Mouse (Mus musculus): ENCODE measurements at regions not wholly inside any gene's neighbourhood (a gene's known extent, or its start where the extent isn't known, plus 50 kb on each side); places are given as distances from the start of the nearest gene placed in this dataset.

- Histone ChIP-seq H3K9ac (replicated peaks) (no peak overlapping the region), H3K27ac (replicated peaks) (no peak overlapping the region), H3K4me3 (no peak overlapping the region), H3K9me3 (no peaks in the 10 kb centered on the region), H3K36me3 (no peaks in the 10 kb centered on the region), H3K4me2 (replicated peaks) (no peak overlapping the region), H3K4me1 (0 out of 2 replicates have a peak, but pooled peaks cover 1% of the 10 kb centered on the region), H3K27me3 (no peaks in the 10 kb centered on the region)
- WGBS, result 59% methylated on average over 4 of the region's 4 CpGs
- no peak for ATAC-seq (ENCODE audit: low FRiP score, low read depth)
Measured at GRCm38 (mm10) chr13:48376405-48376804, 115.4 kb downstream of the Id4 start.

GRCm38 (mm10) chr13:48383580-48384445 lies 122.8 kb downstream of the Id4 start:
- Histone ChIP-seq H3K9ac (replicated peaks) (no peak overlapping the region), H3K4me1 (peaks cover 22% of the 10 kb centered on the region; the same call in 1 of the 2 replicates), H3K4me2 (replicated peaks) (no peak overlapping the region), H3K4me3 (no peak overlapping the region), H3K36me3 (no peaks in the 10 kb centered on the region), H3K27ac (replicated peaks) (0 out of 2 replicates have a peak overlapping the region, but pooled peaks have one; percentile 35), H3K27me3 (no peaks in the 10 kb centered on the region), H3K9me3 (no peaks in the 10 kb centered on the region)
- ATAC-seq (ENCODE audit: low FRiP score, low read depth), result no peak
- 63% methylated on average over 13 of the region's 13 CpGs for WGBS

- Histone ChIP-seq H3K4me3 (no peak overlapping the region), H3K9ac (replicated peaks) (no peak overlapping the region), H3K9me3 (no peaks in the 10 kb centered on the region), H3K4me2 (replicated peaks) (no peak overlapping the region), H3K4me1 (peaks cover 22% of the 10 kb centered on the region; the same call in 1 of the 2 replicates), H3K27me3 (no peaks in the 10 kb centered on the region), H3K36me3 (no peaks in the 10 kb centered on the region), H3K27ac (replicated peaks) (peak overlapping the region; percentile 30; the same call in 1 of the 2 replicates)
- WGBS, result 65% methylated on average over 11 of the region's 11 CpGs
- ATAC-seq (ENCODE audit: low FRiP score, low read depth), result no peak
Measured at GRCm38 (mm10) chr13:48384901-48385300, 123.9 kb downstream of the Id4 start.

- ATAC-seq (ENCODE audit: low FRiP score, low read depth), result no peak
- Histone ChIP-seq H3K4me2 (replicated peaks) (no peak overlapping the region), H3K36me3 (no peaks in the 10 kb centered on the region), H3K9me3 (no peaks in the 10 kb centered on the region), H3K4me1 (no peaks in the 10 kb centered on the region), H3K9ac (replicated peaks) (no peak overlapping the region), H3K4me3 (no peak overlapping the region), H3K27ac (replicated peaks) (no peak overlapping the region), H3K27me3 (no peaks in the 10 kb centered on the region)
- 93% methylated on average over 11 of the region's 11 CpGs for WGBS
Measured at GRCm38 (mm10) chr13:48391126-48391525, 122.1 kb downstream of the Zfp169 start.

- H3K4me1 ChIP-seq, result no peaks in the 10 kb centered on the region
- H3K36me3 ChIP-seq, result no peaks in the 10 kb centered on the region
- no peaks in the 10 kb centered on the region for H3K9me3 ChIP-seq
- H3K4me3 ChIP-seq, result no peak overlapping the region
- H3K9ac ChIP-seq (replicated peaks), result no peak overlapping the region
- H3K27me3 ChIP-seq, result no peaks in the 10 kb centered on the region
- no peak for ATAC-seq (ENCODE audit: low FRiP score, low read depth)
- WGBS, result 32% methylated on average over 1 of the region's 1 CpGs
- no peak overlapping the region for H3K27ac ChIP-seq (replicated peaks)
- H3K4me2 ChIP-seq (replicated peaks), result no peak overlapping the region
Measured at GRCm38 (mm10) chr13:48397761-48398160, 115.5 kb downstream of the Zfp169 start.

DNA sequence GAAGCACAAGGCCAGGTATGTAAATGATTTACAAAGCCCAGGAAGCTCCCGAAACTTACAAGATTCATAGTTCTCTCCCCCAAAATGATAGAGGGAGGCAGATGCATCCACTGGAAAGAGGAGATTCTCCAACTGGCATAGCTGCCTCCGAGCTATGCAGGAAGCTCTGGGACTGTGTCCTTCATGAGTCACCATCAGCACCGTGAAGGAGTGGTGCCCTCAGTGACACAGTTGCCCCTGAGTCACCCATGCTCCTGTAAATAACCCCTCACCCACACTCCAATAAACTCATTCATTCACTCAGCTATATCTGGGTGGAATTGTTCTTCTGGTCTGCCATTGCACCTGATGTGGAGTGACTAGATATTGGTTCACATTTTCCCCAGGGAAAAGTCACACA lies 114.6 kb downstream of the Zfp169 start:
- ATAC-seq (ENCODE audit: low FRiP score, low read depth), result no peak
- Histone ChIP-seq H3K36me3 (no peaks in the 10 kb centered on the region), H3K4me2 (replicated peaks) (no peak overlapping the region), H3K4me1 (no peaks in the 10 kb centered on the region), H3K4me3 (no peak overlapping the region), H3K27me3 (no peaks in the 10 kb centered on the region), H3K9ac (replicated peaks) (no peak overlapping the region), H3K27ac (replicated peaks) (no peak overlapping the region), H3K9me3 (no peaks in the 10 kb centered on the region)
- 83% methylated on average over 3 of the region's 3 CpGs for WGBS

GRCm38 (mm10) chr13:48402316-48402715 lies 110.9 kb downstream of the Zfp169 start:
- no peak for ATAC-seq (ENCODE audit: low FRiP score, low read depth)
- Histone ChIP-seq H3K27me3 (no peaks in the 10 kb centered on the region), H3K9me3 (no peaks in the 10 kb centered on the region), H3K4me1 (no peaks in the 10 kb centered on the region), H3K36me3 (no peaks in the 10 kb centered on the region), H3K27ac (replicated peaks) (no peak overlapping the region), H3K4me3 (no peak overlapping the region), H3K4me2 (replicated peaks) (no peak overlapping the region), H3K9ac (replicated peaks) (no peak overlapping the region)
- 16% methylated on average over 5 of the region's 5 CpGs for WGBS

DNA sequence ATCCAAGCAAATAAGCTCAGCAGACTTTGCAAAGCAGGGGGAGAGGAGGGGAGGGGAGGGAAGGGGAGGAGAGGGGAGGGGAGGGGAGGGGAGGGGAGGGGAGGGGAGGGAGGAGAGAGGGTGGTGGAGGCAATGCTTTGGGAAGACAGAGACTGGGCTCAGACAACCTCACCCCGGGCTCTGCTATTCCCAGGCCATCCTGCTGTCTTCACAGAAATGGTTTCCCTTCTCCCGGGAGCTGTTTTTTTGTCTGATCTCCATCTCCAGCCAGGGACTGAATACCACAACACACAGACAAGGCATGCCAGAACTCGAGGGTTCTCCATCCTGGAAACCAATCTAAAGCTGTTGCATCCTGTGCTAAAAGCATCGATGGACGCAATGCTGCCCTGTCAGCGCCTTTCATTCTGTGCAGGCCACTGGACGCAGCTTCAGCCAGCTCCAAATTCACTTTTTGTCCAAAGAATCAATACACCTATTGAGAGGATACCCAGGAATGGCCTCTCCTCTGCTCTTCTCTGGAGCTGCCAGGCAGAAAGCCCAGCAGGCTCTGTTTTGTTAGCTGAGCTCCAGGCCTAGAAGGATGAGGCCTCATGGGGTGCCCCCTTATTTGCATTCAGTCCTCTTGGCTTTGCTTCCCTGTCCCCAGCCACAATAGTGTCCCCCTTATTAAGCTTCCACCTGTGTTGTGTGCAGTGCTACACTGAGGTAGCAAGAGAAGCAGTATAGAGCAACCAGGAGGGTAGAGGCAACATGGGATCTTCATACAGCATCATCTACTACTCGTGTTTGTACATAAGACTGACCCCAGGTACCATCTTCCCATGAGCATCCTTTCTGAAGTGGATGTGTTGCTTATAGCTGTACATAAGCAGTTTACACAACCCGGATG lies 90.6 kb downstream of the Zfp169 start:
- Histone ChIP-seq H3K4me1 (peaks cover 6% of the 10 kb centered on the region), H3K27me3 (no peaks in the 10 kb centered on the region), H3K9me3 (no peaks in the 10 kb centered on the region), H3K9ac (replicated peaks) (no peak overlapping the region), H3K4me3 (no peak overlapping the region), H3K4me2 (replicated peaks) (no peak overlapping the region), H3K27ac (replicated peaks) (peak overlapping the region; percentile 31), H3K36me3 (no peaks in the 10 kb centered on the region)
- 31% methylated on average over 9 of the region's 9 CpGs for WGBS
- ATAC-seq (ENCODE audit: low FRiP score, low read depth), result no peak

DNA sequence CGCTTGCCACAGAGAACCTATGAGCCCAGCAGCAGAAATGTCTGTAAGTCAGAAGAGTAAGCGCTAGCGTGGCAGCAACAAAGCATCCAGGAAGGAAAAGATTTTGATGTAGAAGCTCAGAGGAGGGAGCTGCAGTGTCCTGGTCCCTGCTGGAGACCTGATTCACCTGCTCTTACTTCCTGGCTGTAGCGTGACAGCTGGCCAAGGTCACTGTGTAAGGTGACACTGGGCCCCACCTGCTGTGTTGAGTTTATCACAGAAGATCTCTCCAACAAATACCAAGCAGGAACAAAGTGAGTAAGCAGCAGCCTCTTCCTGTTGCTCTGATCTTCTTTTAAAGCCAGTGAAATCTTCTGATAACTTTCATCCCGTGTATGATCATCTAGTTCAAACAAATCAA lies 86.4 kb downstream of the Zfp169 start:
- no peak for ATAC-seq (ENCODE audit: low FRiP score, low read depth)
- Histone ChIP-seq H3K27ac (replicated peaks) (no peak overlapping the region), H3K36me3 (no peaks in the 10 kb centered on the region), H3K4me2 (replicated peaks) (no peak overlapping the region), H3K4me3 (no peak overlapping the region), H3K27me3 (no peaks in the 10 kb centered on the region; the same call in 1 of the 2 replicates), H3K4me1 (peaks cover 10% of the 10 kb centered on the region), H3K9ac (replicated peaks) (no peak overlapping the region), H3K9me3 (no peaks in the 10 kb centered on the region)
- WGBS, result 70% methylated on average over 5 of the region's 5 CpGs

DNA sequence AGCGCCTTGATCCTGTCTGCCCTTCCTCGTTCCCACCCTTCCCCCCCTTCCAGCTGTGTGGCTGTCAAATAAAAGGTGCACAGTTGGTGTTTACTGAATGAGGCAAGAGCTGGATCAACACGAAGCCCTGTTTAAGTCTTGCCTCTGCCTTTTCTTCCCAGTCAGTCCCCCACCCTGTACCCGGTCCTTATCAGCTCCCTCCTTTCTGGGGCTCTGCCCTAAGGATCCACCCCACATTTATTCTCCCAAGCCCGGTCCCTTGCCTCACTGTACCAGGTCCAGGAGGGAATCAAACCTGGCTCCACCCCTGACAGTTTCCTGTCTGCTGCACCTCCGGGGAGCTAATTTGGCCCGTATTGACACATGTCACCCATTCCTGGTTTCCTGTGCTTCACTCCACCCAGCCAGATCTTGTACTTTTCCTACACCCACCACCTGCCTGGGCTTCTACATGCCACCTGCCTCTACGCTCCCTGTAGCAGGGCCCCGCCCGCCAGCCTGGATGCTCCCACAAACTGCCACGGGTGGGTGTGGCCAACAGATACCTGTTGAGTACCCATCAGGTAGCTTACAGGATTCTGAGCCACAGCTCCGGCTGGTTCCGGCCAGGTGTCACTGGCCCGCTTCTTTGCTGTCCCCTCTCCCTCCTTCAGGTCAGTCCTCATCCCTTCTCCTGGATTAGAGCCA lies 76.4 kb downstream of the Zfp169 start:
- 74% methylated on average over 14 of the region's 14 CpGs for WGBS
- ATAC-seq (ENCODE audit: low FRiP score, low read depth), result no peak
- Histone ChIP-seq H3K4me1 (no peaks in the 10 kb centered on the region), H3K9ac (replicated peaks) (no peak overlapping the region), H3K4me3 (no peak overlapping the region), H3K9me3 (no peaks in the 10 kb centered on the region), H3K36me3 (no peaks in the 10 kb centered on the region), H3K27ac (replicated peaks) (no peak overlapping the region), H3K27me3 (no peaks in the 10 kb centered on the region; the same call in 1 of the 2 replicates), H3K4me2 (replicated peaks) (no peak overlapping the region)

All from midbrain, embryonic 12.5 days (tissue).